Mouse (Mus musculus) CH12.LX (cell line): ENCODE measurements around the gene Zdhhc1. TPM values are rescaled to one million over a fixed set of nuclear protein-coding genes. Genes with fewer than 3 reads are reported as not detected.

ENCODE experiments used
- DNase-seq: peaks from one replicate; pipeline ENCODE4 v3.0.0-alpha.2; 2013; ENCODE audit errors: extremely low read depth
- H3K27ac ChIP-seq: 2 replicates; pipeline ENCODE4 v1.5.1; 2012; ENCODE audit warnings: low read depth, mild to moderate bottlenecking, control low read depth, moderate library complexity; ENCODE audit not compliant: insufficient read depth
- H3K27me3 ChIP-seq: replicated peaks from 2 replicates; pipeline ENCODE3; 2012; ENCODE audit warnings: inconsistent platforms
- H3K36me3 ChIP-seq, 2 experiments: replicated peaks in 1 of 2; 2 replicates each; pipeline versions ENCODE3 to v1.6.1; 2012; ENCODE audit warnings: inconsistent platforms in 1 of 2, low read length in 1 of 2, mild to moderate bottlenecking in 1 of 2, mixed read lengths in 1 of 2, moderate library complexity in 1 of 2; ENCODE audit not compliant: control insufficient read depth in 1 of 2, insufficient read depth in 1 of 2
- H3K4me1 ChIP-seq, 2 experiments: 2 replicates each; pipeline ENCODE4 v1.6.1; 2012; ENCODE audit warnings: inconsistent platforms in 1 of 2, moderate library complexity in 1 of 2; ENCODE audit not compliant: insufficient read depth in 2 of 2, control insufficient read depth in 1 of 2
- H3K4me2 ChIP-seq: 2 replicates; pipeline ENCODE4 v1.6.1; 2012; ENCODE audit warnings: low read depth, mild to moderate bottlenecking, control low read depth; ENCODE audit not compliant: poor library complexity, insufficient read depth, severe bottlenecking
- H3K4me3 ChIP-seq, 3 experiments: fragments of 150-350 bp in 1 of 3; sonication (generic) in 1 of 3; replicated peaks in 1 of 3; 2 replicates each; pipeline versions ENCODE3 to v1.5.1; 2011 to 2012; ENCODE audit warnings: low read depth in 2 of 3, low read length in 2 of 3, mild to moderate bottlenecking in 2 of 3, moderate library complexity in 2 of 3, control low read depth in 1 of 3, improper control_type of control experiment in 1 of 3, inconsistent platforms in 1 of 3, mixed read lengths in 1 of 3; ENCODE audit not compliant: poor library complexity in 1 of 3
- H3K79me2 ChIP-seq: replicated peaks from 2 replicates; pipeline ENCODE4 v1.6.1; 2012; ENCODE audit warnings: mild to moderate bottlenecking, moderate library complexity; ENCODE audit not compliant: control insufficient read depth, poor library complexity, insufficient read depth, severe bottlenecking; ENCODE audit errors: extremely low read depth
- H3K9ac ChIP-seq: 2 replicates; pipeline ENCODE4 v1.6.1; 2012; ENCODE audit warnings: low read depth, mild to moderate bottlenecking, control low read depth, moderate library complexity; ENCODE audit not compliant: insufficient read depth
- H3K9me3 ChIP-seq: replicated peaks from 2 replicates; pipeline ENCODE3; 2012; ENCODE audit warnings: low read length, inconsistent platforms, mixed read lengths
- BHLHE40 ChIP-seq: IDR thresholded peaks from 2 replicates; pipeline ENCODE4 v1.6.1; 2011; ENCODE audit warnings: mild to moderate bottlenecking, low read depth, low read length, improper control_type of control experiment
- CHD2 ChIP-seq: IDR thresholded peaks from 2 replicates; pipeline ENCODE4 v1.6.1; 2011; ENCODE audit warnings: low read length, improper control_type of control experiment
- CTCF ChIP-seq, 2 experiments: IDR thresholded peaks in 1 of 2; conservative IDR thresholded peaks in 1 of 2; 2 replicates each; pipeline ENCODE4 v1.5.1; 2011 to 2012; ENCODE audit warnings: low read depth in 2 of 2, low read length in 2 of 2, improper control_type of control experiment in 1 of 2, inconsistent platforms in 1 of 2, mild to moderate bottlenecking in 1 of 2, moderate library complexity in 1 of 2
- ELF1 ChIP-seq: IDR thresholded peaks from 2 replicates; pipeline ENCODE4 v1.6.1; 2014; ENCODE audit warnings: low read depth, mild to moderate bottlenecking, inconsistent platforms, low read length, improper control_type of control experiment
- IRF4 ChIP-seq: IDR thresholded peaks from 2 replicates; pipeline ENCODE4 v1.6.1; 2014; ENCODE audit warnings: low read depth, mild to moderate bottlenecking, inconsistent platforms, low read length, improper control_type of control experiment
- JUN ChIP-seq: IDR thresholded peaks from 2 replicates; pipeline ENCODE4 v1.6.1; 2011; ENCODE audit warnings: low read depth, mild to moderate bottlenecking, low read length, improper control_type of control experiment, moderate library complexity; ENCODE audit not compliant: insufficient read depth
- JUND ChIP-seq: conservative IDR thresholded peaks from 2 replicates; pipeline ENCODE4 v1.6.1; 2011; ENCODE audit warnings: low read depth, low read length, improper control_type of control experiment
- KAT2A ChIP-seq: IDR thresholded peaks from 2 replicates; pipeline ENCODE4 v1.6.1; 2012; ENCODE audit warnings: low read length, improper control_type of control experiment, inconsistent platforms; ENCODE audit not compliant: insufficient replicate concordance
- MAFK ChIP-seq: IDR thresholded peaks from 2 replicates; pipeline ENCODE4 v1.6.1; 2011; ENCODE audit warnings: low read length, improper control_type of control experiment; ENCODE audit not compliant: insufficient replicate concordance
- MAZ ChIP-seq: IDR thresholded peaks from 2 replicates; pipeline ENCODE4 v1.6.1; 2012; ENCODE audit warnings: low read depth, mild to moderate bottlenecking, inconsistent platforms, low read length, improper control_type of control experiment, moderate library complexity
- MEF2A ChIP-seq: IDR thresholded peaks from 2 replicates; pipeline ENCODE4 v1.6.1; 2014; ENCODE audit warnings: low read depth, mild to moderate bottlenecking, inconsistent platforms, low read length, improper control_type of control experiment, borderline replicate concordance
- MXI1 ChIP-seq: IDR thresholded peaks from 2 replicates; pipeline ENCODE4 v1.6.1; 2011; ENCODE audit warnings: mild to moderate bottlenecking, low read depth, low read length, improper control_type of control experiment
- MYC ChIP-seq: IDR thresholded peaks from 2 replicates; pipeline ENCODE4 v1.6.1; 2011; ENCODE audit warnings: low read depth, mild to moderate bottlenecking, improper control_type of control experiment, low read length
- NRF1 ChIP-seq: IDR thresholded peaks from 2 replicates; pipeline ENCODE4 v1.6.1; 2014; ENCODE audit warnings: low read depth, mild to moderate bottlenecking, inconsistent platforms, low read length, improper control_type of control experiment, moderate library complexity
- POLR2AphosphoS2 ChIP-seq: IDR thresholded peaks from 2 replicates; pipeline ENCODE4 v1.6.1; 2011; ENCODE audit warnings: low read depth, low read length, improper control_type of control experiment
- RAD21 ChIP-seq: IDR thresholded peaks from 2 replicates; pipeline ENCODE4 v1.6.1; 2011; ENCODE audit warnings: low read depth, mild to moderate bottlenecking, low read length, improper control_type of control experiment, moderate library complexity
- RCOR1 ChIP-seq: conservative IDR thresholded peaks from 2 replicates; pipeline ENCODE4 v1.6.1; 2012; ENCODE audit warnings: low read depth, mild to moderate bottlenecking, inconsistent platforms, low read length, improper control_type of control experiment
- SMC3 ChIP-seq: IDR thresholded peaks from 2 replicates; pipeline ENCODE4 v1.6.1; 2011; ENCODE audit warnings: low read depth, low read length, improper control_type of control experiment
- UBTF ChIP-seq: IDR thresholded peaks from 2 replicates; pipeline ENCODE4 v1.6.1; 2012; ENCODE audit warnings: low read depth, mild to moderate bottlenecking, inconsistent platforms, low read length, improper control_type of control experiment, moderate library complexity
- USF2 ChIP-seq: conservative IDR thresholded peaks from 2 replicates; pipeline ENCODE4 v1.6.1; 2011; ENCODE audit warnings: low read depth, low read length, improper control_type of control experiment
- ZC3H11A ChIP-seq: IDR thresholded peaks from 2 replicates; pipeline ENCODE4 v1.6.1; 2012; ENCODE audit warnings: low read depth, mild to moderate bottlenecking, inconsistent platforms, low read length, improper control_type of control experiment
- ZKSCAN1 ChIP-seq: IDR thresholded peaks from 2 replicates; pipeline ENCODE4 v1.6.1; 2012; ENCODE audit warnings: low read depth, inconsistent platforms, low read length, improper control_type of control experiment, borderline replicate concordance
- ZNF384 ChIP-seq: IDR thresholded peaks from 2 replicates; pipeline ENCODE4 v1.6.1; 2012; ENCODE audit warnings: low read depth, low read length, improper control_type of control experiment, inconsistent platforms
- dilution Hi-C: fragments of 300-500 bp; cut with MboI; formaldehyde crosslinking; loops from 2 replicates; pipeline ENCODE4 v1.14.3; 2020; ENCODE audit warnings: low sequenced_read_pairs; ENCODE audit not compliant: extremely low pct_unique_long_range_greater_than_20kb, extremely low pct_ligation_motif_present
- in situ Hi-C: fragments of 300-500 bp; cut with MboI; formaldehyde crosslinking; loops from 3 replicates; pipeline ENCODE4 v1.14.3; 2019; ENCODE audit warnings: low sequenced_read_pairs, low pct_ligation_motif_present, low pct_unique_long_range_greater_than_20kb, mixed read lengths
- polyA plus RNA-seq: library from polyadenylated mRNA; unstranded; fragments of >175 nt; gene quantifications from 2 replicates; pipeline ENCODE4 v1.2.1, GENCODE M21; 2012; ENCODE audit warnings: low read depth; ENCODE audit not compliant: insufficient read length
- total RNA-seq, 2 experiments: library from RNA; depleted of rRNA; stranded (reverse); fragments of 300-350 nt in 1 of 2; fragments of >200 nt in 1 of 2; gene quantifications; 2 replicates each; pipeline ENCODE4 v1.2.3; 2012 to 2014

Gene Zdhhc1
- total and polyA plus RNA-seq, 3 experiments, result 1.6 to 3.6 (median 2.6) TPM

- H3K4me2 ChIP-seq, result 0 out of 2 replicates have a peak overlapping the region, but pooled peaks have one; percentile 19
- peaks cover 4 to 10% of the 10 kb centered on the region in 2 experiments for H3K4me1 ChIP-seq
- no peak for TF ChIP-seq USF2
- TF ChIP-seq SMC3, result peak; percentile 81
- TF ChIP-seq MAFK, result no peak
- no peak for TF ChIP-seq ZKSCAN1
- peak; percentile 81 to 89 for TF ChIP-seq CTCF (conservative IDR thresholded peaks at IDR 0.05 in 1 of 2, IDR thresholded peaks at IDR 0.05 in 1 of 2; ENCODE audit: low read depth in 2 of 2, low read length in 2 of 2)
- no peak for TF ChIP-seq MEF2A
- peak; percentile 77 for TF ChIP-seq RAD21
- TF ChIP-seq JUND, result no peak
- no peak for TF ChIP-seq JUN
- no peak for TF ChIP-seq MAZ
- TF ChIP-seq POLR2AphosphoS2, result no peak
- no peak for TF ChIP-seq ZNF384
- TF ChIP-seq KAT2A, result no peak
- no peak for TF ChIP-seq ELF1
- no peak for TF ChIP-seq MXI1
- TF ChIP-seq NRF1, result no peak
- no peak for TF ChIP-seq CHD2
- TF ChIP-seq UBTF, result no peak
- TF ChIP-seq IRF4, result no peak
- TF ChIP-seq MYC, result no peak
- no peak for TF ChIP-seq ZC3H11A
- TF ChIP-seq RCOR1, result no peak
- no peak for TF ChIP-seq BHLHE40
- H3K4me3 ChIP-seq, result no peak overlapping the region
- in situ Hi-C loops, result no loop called here
- DNase-seq, result peak; percentile 70
- no peaks in the 10 kb centered on the region for H3K9me3 ChIP-seq
- H3K79me2 ChIP-seq, result no peaks in the 10 kb centered on the region
- H3K27me3 ChIP-seq, result peaks cover 23% of the 10 kb centered on the region
- dilution Hi-C loops, result no loop called here
- no peak overlapping the region for H3K9ac ChIP-seq
- peaks cover under 1 to 6% of the 10 kb centered on the region in 2 experiments for H3K36me3 ChIP-seq
- no peak overlapping the region for H3K27ac ChIP-seq
These were observed 19.4 kb upstream of the Zdhhc1 start for GRCm38 (mm10) chr8:105516018-105516645.
